ENCODE assay signal across 19 mouse cellular contexts in the genomic region with DNA sequence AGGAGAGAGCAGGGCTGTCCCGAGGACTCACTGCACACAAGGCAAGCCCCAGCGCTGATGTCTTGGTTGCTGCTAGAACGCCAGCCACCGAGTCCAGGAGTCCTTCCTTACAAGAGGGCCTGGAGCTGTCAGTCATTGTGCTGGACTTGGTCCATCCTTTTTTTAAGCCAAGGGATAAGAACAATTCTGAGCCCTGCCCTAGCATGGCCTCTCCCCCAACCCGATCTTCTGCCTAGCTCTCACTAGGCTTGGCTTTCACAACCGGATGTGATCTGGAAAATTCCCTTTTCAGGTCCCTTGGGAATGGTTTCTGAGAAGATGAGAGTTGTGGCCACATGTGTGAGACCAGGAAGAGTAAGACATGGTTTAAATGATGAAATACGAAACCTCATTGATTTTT. TPM values are rescaled to one million over a fixed set of nuclear protein-coding genes. Genes with fewer than 3 reads are reported as not detected.
A peak's percentile ranks its signal among the peaks of the same experiment; 100 is the strongest.
DNase-seq lines count a peak whose midpoint lies in the region; ATAC-seq and TF ChIP-seq lines count a peak whose summit lies in the region.
"Had no signal": no experiment of that assay in that cellular context is flagged by ENCODE, and none has a peak within 500 bp of the region (broad histone marks: within the 10 kb centered on the region; RNA-seq: fewer than 3 reads in every experiment).

No protein-coding gene starts in this region.

- no peak overlapping the region for H3K4me2 ChIP-seq in heart, embryonic 12.5 days
- no peak overlapping the region for H3K4me2 ChIP-seq in heart, embryonic 15.5 days
- H3K4me2 ChIP-seq: forebrain, embryonic 15.5 days; liver, embryonic 12.5 days; midbrain, embryonic 11.5 days; neural tube, embryonic 13.5 days had no signal

- H3K9me3 ChIP-seq in heart, embryonic 12.5 days (replicated peaks), result no peaks in the 10 kb centered on the region
- H3K9me3 ChIP-seq in heart, embryonic 15.5 days (replicated peaks), result no peaks in the 10 kb centered on the region
- H3K9me3 ChIP-seq: forebrain, embryonic 15.5 days; liver, embryonic 12.5 days; neural tube, embryonic 13.5 days had no signal

- no peak overlapping the region for H3K4me3 ChIP-seq in heart, embryonic 12.5 days
- no peak overlapping the region for H3K4me3 ChIP-seq in lung, adult 2 months (replicated peaks; ENCODE audit: extremely low read depth, low read depth, low read length)
- H3K4me3 ChIP-seq in heart, embryonic 15.5 days, result no peak overlapping the region
- no peak overlapping the region for H3K4me3 ChIP-seq in layer of hippocampus, adult 2 months
- H3K4me3 ChIP-seq: erythroblast, embryonic 14.5 days; forebrain, embryonic 15.5 days; liver, embryonic 12.5 days; neural tube, embryonic 13.5 days had no signal

- H3K27ac ChIP-seq in heart, embryonic 12.5 days (ENCODE audit: poor library complexity, severe bottlenecking), result no peak overlapping the region
- no peak overlapping the region for H3K27ac ChIP-seq in heart, embryonic 15.5 days
- no peak overlapping the region for H3K27ac ChIP-seq in layer of hippocampus, adult 2 months
- H3K27ac ChIP-seq: forebrain, embryonic 15.5 days; kidney, postnatal 0 days; liver, embryonic 12.5 days; macrophage; neural tube, embryonic 13.5 days; stomach, postnatal 0 days had no signal

- TF ChIP-seq POLR2A in lung, adult 2 months (IDR thresholded peaks at IDR 0.05; ENCODE audit: borderline replicate concordance, extremely low read depth, low read depth, low read length), result no peak

- H3K9ac ChIP-seq in heart, embryonic 12.5 days, result no peak overlapping the region
- no peak overlapping the region for H3K9ac ChIP-seq in heart, embryonic 15.5 days
- H3K9ac ChIP-seq: forebrain, embryonic 15.5 days; liver, embryonic 12.5 days; neural tube, embryonic 13.5 days had no signal

- no peak for ATAC-seq in heart, embryonic 12.5 days (ENCODE audit: insufficient number of reproducible peaks, low FRiP score)
- 0 out of 2 replicates have a peak, but pooled peaks have one; percentile 35 for ATAC-seq in heart, embryonic 15.5 days (replicated peaks; ENCODE audit: insufficient number of reproducible peaks, insufficient read depth, low FRiP score, low read depth)
- ATAC-seq: forebrain, embryonic 15.5 days; inflammation-experienced regulatory T-cells, adult 6 months; liver, embryonic 12.5 days had no signal

- peak; percentile 98 for DNase-seq in heart, adult 11 months
- DNase-seq in lung, postnatal 25 days (ENCODE audit: low spot score), result peak; percentile 2
- DNase-seq in lung, adult 2 months, result no peak
- DNase-seq in cerebellum, adult 18-20 months, result no peak
- DNase-seq in layer of hippocampus, adult 2 months (ENCODE audit: low spot score in 2 of 2), result no peak
- DNase-seq: adrenal gland, postnatal 10 days; cerebellum, adult 11-12 months; right cerebral cortex, postnatal 14 days had no signal

- no peaks in the 10 kb centered on the region for H3K36me3 ChIP-seq in heart, embryonic 12.5 days
- no peaks in the 10 kb centered on the region for H3K36me3 ChIP-seq in heart, embryonic 15.5 days
- H3K36me3 ChIP-seq: forebrain, embryonic 15.5 days; liver, embryonic 12.5 days; neural tube, embryonic 13.5 days had no signal

- no peaks in the 10 kb centered on the region for H3K27me3 ChIP-seq in heart, embryonic 12.5 days (replicated peaks)
- no peaks in the 10 kb centered on the region; the same call in 1 of the 2 replicates for H3K27me3 ChIP-seq in heart, embryonic 15.5 days
- H3K27me3 ChIP-seq: forebrain, embryonic 15.5 days; liver, embryonic 12.5 days; neural tube, embryonic 13.5 days had no signal

- TF ChIP-seq CTCF in lung, adult 2 months (IDR thresholded peaks at IDR 0.05; ENCODE audit: insufficient read depth, low read length), result no peak
- TF ChIP-seq CTCF in layer of hippocampus, adult 2 months (conservative IDR thresholded peaks at IDR 0.05), result no peak

- WGBS in heart, embryonic 12.5 days, result 77% methylated on average over 7 of the region's 7 CpGs
- 75% methylated on average over 7 of the region's 7 CpGs for WGBS in lung, adult 2 months
- WGBS in heart, embryonic 15.5 days, result 73% methylated on average over 7 of the region's 7 CpGs

- H3K4me1 ChIP-seq in heart, embryonic 12.5 days (replicated peaks), result no peaks in the 10 kb centered on the region
- no peaks in the 10 kb centered on the region for H3K4me1 ChIP-seq in lung, adult 2 months (ENCODE audit: control insufficient read depth, insufficient read depth, low read length)
- H3K4me1 ChIP-seq in heart, embryonic 15.5 days (replicated peaks), result no peaks in the 10 kb centered on the region
- H3K4me1 ChIP-seq: forebrain, embryonic 15.5 days; liver, embryonic 12.5 days; neural tube, embryonic 13.5 days had no signal

RNA-seq across cellular contexts. Expression of gene Tshz3, which starts 34.5 kb away (rescaled TPM):
- polyA plus RNA-seq in heart, embryonic 12.5 days (2016; fragmentation: Nextera tagmentation; extraction: Ambion mirVana), result 1.4 and 2.1 TPM in 2 replicates
- 3.2 and 5.1 TPM in 2 replicates for polyA plus RNA-seq in lung, adult 2 months (2012; rRNA removed)
- polyA plus RNA-seq in heart, embryonic 15.5 days (2015; fragmentation: Nextera tagmentation; extraction: Ambion mirVana), result 2.4 TPM in 2 replicates
- total RNA-seq in layer of hippocampus, adult 2 months (2021), result 10 to 100 TPM; 13.2 to 13.4 TPM
- polyA plus RNA-seq: erythroblast, embryonic 14.5 days; macrophage had no signal

Comparison
In these comparisons a context has a peak if more than half of its experiments do, and no peak if none do; other contexts are left out.
1. DNase-seq: peak in heart, adult 11 months (single experiment) and lung, postnatal 25 days (single experiment); none in lung, adult 2 months (single experiment), cerebellum, adult 18-20 months (0 of 2) and layer of hippocampus, adult 2 months (0 of 2).